Mouse (Mus musculus) forebrain, embryonic 14.5 days (tissue): ENCODE measurements at regions not wholly inside any gene's neighbourhood (a gene's known extent, or its start where the extent isn't known, plus 50 kb on each side); places are given as distances from the start of the nearest gene placed in this dataset.

ENCODE experiments used
- ATAC-seq: fragments of 200-750 bp; cut with Nextera tagmentation; 2 replicates; pipeline ENCODE4 v1.8.0; 2017; ENCODE audit warnings: mild to moderate bottlenecking, moderate library complexity
- DNase-seq: peaks from one replicate; pipeline ENCODE4 v3.0.0-alpha.2; 2015; ENCODE audit warnings: low spot score
- H3K27ac ChIP-seq: fragments of 300-500 bp; sonication (generic); 2 replicates; pipeline ENCODE4 v1.5.1; 2014; ENCODE audit warnings: low read depth, mild to moderate bottlenecking, control low read depth, low read length, moderate library complexity
- H3K27me3 ChIP-seq: fragments of 300-500 bp; sonication (generic); replicated peaks from 2 replicates; pipeline ENCODE4 v1.6.1; 2014; ENCODE audit warnings: low read length, control low read depth, mixed read lengths; ENCODE audit not compliant: control insufficient read depth, insufficient read depth
- H3K36me3 ChIP-seq: fragments of 300-500 bp; sonication (generic); 2 replicates; pipeline ENCODE4 v1.6.1; 2014; ENCODE audit warnings: low read length, control low read depth; ENCODE audit not compliant: control insufficient read depth, insufficient read depth
- H3K4me1 ChIP-seq: fragments of 300-500 bp; sonication (generic); 2 replicates; pipeline ENCODE4 v1.6.1; 2014; ENCODE audit warnings: antibody characterized with exemption, low read length, control low read depth; ENCODE audit not compliant: control insufficient read depth, insufficient read depth
- H3K4me2 ChIP-seq: fragments of 300-500 bp; sonication (generic); 2 replicates; pipeline ENCODE4 v1.6.1; 2014; ENCODE audit warnings: mild to moderate bottlenecking, control low read depth, low read length
- H3K4me3 ChIP-seq: fragments of 300-500 bp; sonication (generic); 2 replicates; pipeline ENCODE4 v1.5.1; 2014; ENCODE audit warnings: low read depth, low read length, control low read depth
- H3K9ac ChIP-seq: fragments of 300-500 bp; sonication (generic); 2 replicates; pipeline ENCODE4 v1.6.1; 2014; ENCODE audit warnings: mild to moderate bottlenecking, low read length, control low read depth, moderate library complexity
- H3K9me3 ChIP-seq: fragments of 300-500 bp; sonication (generic); replicated peaks from 2 replicates; pipeline ENCODE4 v1.6.1; 2016; ENCODE audit warnings: low read length, control low read depth, mixed read lengths; ENCODE audit not compliant: control insufficient read depth
- WGBS: fragments of 180-500 bp; shearing (Covaris S2); extraction: QIAGEN DNeasy Blood & Tissue Kit; methylation state at CpG from one replicate; pipeline ENCODE4 v1.1.7; 2014; 5-methylcytosine and 5-hydroxymethylcytosine counted together

- Histone ChIP-seq H3K36me3 (no peaks in the 10 kb centered on the region), H3K27me3 (no peaks in the 10 kb centered on the region), H3K9me3 (no peaks in the 10 kb centered on the region), H3K9ac (no peak overlapping the region), H3K27ac (no peak overlapping the region), H3K4me3 (no peak overlapping the region), H3K4me1 (no peaks in the 10 kb centered on the region), H3K4me2 (no peak overlapping the region)
- ATAC-seq (no peak), DNase-seq (no peak)
- WGBS: 89% methylated on average over 7 of the region's 7 CpGs
Measured at GRCm38 (mm10) chr15:62096778-62097177, 1174.0 kb upstream of the A1bg start.

GRCm38 (mm10) chr15:62095198-62095597 lies 1172.4 kb upstream of the A1bg start:
- no peak overlapping the region for H3K4me3 ChIP-seq
- no peaks in the 10 kb centered on the region for H3K27me3 ChIP-seq
- no peaks in the 10 kb centered on the region for H3K9me3 ChIP-seq
- H3K36me3 ChIP-seq: no peaks in the 10 kb centered on the region
- no peak overlapping the region for H3K4me2 ChIP-seq
- DNase-seq: no peak
- no peak overlapping the region for H3K27ac ChIP-seq
- no peak overlapping the region for H3K9ac ChIP-seq
- WGBS: 86% methylated on average over 3 of the region's 3 CpGs
- ATAC-seq: no peak
- no peaks in the 10 kb centered on the region for H3K4me1 ChIP-seq

GRCm38 (mm10) chr15:62093672-62094071 lies 1170.9 kb upstream of the A1bg start:
- Histone ChIP-seq H3K4me2 (no peak overlapping the region), H3K4me3 (no peak overlapping the region), H3K27me3 (no peaks in the 10 kb centered on the region), H3K27ac (no peak overlapping the region), H3K9me3 (no peaks in the 10 kb centered on the region), H3K36me3 (no peaks in the 10 kb centered on the region), H3K9ac (no peak overlapping the region), H3K4me1 (no peaks in the 10 kb centered on the region)
- DNase-seq: no peak
- WGBS: 73% methylated on average over 4 of the region's 4 CpGs
- ATAC-seq: no peak

GRCm38 (mm10) chr15:62092671-62093185 lies 1169.9 kb upstream of the A1bg start:
- Histone ChIP-seq H3K27ac (no peak overlapping the region), H3K4me2 (no peak overlapping the region), H3K9ac (no peak overlapping the region), H3K4me1 (no peaks in the 10 kb centered on the region), H3K36me3 (no peaks in the 10 kb centered on the region), H3K4me3 (no peak overlapping the region), H3K9me3 (no peaks in the 10 kb centered on the region), H3K27me3 (no peaks in the 10 kb centered on the region)
- DNase-seq (no peak), ATAC-seq (peak; percentile 37)
- 14% methylated on average over 5 of the region's 5 CpGs for WGBS

GRCm38 (mm10) chr15:62091746-62092659 lies 1169.2 kb upstream of the A1bg start:
- 57% methylated on average over 12 of the region's 12 CpGs for WGBS
- no peaks in the 10 kb centered on the region for H3K27me3 ChIP-seq
- no peak overlapping the region for H3K4me2 ChIP-seq
- H3K4me1 ChIP-seq: no peaks in the 10 kb centered on the region
- ATAC-seq (no peak), DNase-seq (no peak)
- no peak overlapping the region for H3K9ac ChIP-seq
- H3K9me3 ChIP-seq: no peaks in the 10 kb centered on the region
- no peak overlapping the region for H3K4me3 ChIP-seq
- H3K27ac ChIP-seq: no peak overlapping the region
- H3K36me3 ChIP-seq: no peaks in the 10 kb centered on the region

- no peak overlapping the region for H3K27ac ChIP-seq
- DNase-seq (no peak), ATAC-seq (no peak)
- no peaks in the 10 kb centered on the region for H3K4me1 ChIP-seq
- no peak overlapping the region for H3K9ac ChIP-seq
- H3K27me3 ChIP-seq: no peaks in the 10 kb centered on the region
- H3K9me3 ChIP-seq: no peaks in the 10 kb centered on the region
- WGBS: 90% methylated on average over 5 of the region's 5 CpGs
- no peak overlapping the region for H3K4me3 ChIP-seq
- no peak overlapping the region for H3K4me2 ChIP-seq
- H3K36me3 ChIP-seq: no peaks in the 10 kb centered on the region
Measured at GRCm38 (mm10) chr15:62091144-62091543, 1168.3 kb upstream of the A1bg start.

GRCm38 (mm10) chr15:62088341-62088740 lies 1165.5 kb upstream of the A1bg start:
- Histone ChIP-seq H3K36me3 (no peaks in the 10 kb centered on the region), H3K4me3 (no peak overlapping the region), H3K9me3 (no peaks in the 10 kb centered on the region), H3K9ac (no peak overlapping the region), H3K4me1 (no peaks in the 10 kb centered on the region), H3K27me3 (no peaks in the 10 kb centered on the region), H3K27ac (no peak overlapping the region), H3K4me2 (no peak overlapping the region)
- no peak for DNase-seq
- no peak for ATAC-seq
- 93% methylated on average over 4 of the region's 4 CpGs for WGBS

GRCm38 (mm10) chr15:62087755-62088154 lies 1164.9 kb upstream of the A1bg start:
- DNase-seq (no peak), ATAC-seq (no peak)
- H3K4me2 ChIP-seq: no peak overlapping the region
- no peaks in the 10 kb centered on the region for H3K27me3 ChIP-seq
- WGBS: 55% methylated on average over 6 of the region's 6 CpGs
- no peaks in the 10 kb centered on the region for H3K36me3 ChIP-seq
- no peaks in the 10 kb centered on the region for H3K9me3 ChIP-seq
- no peaks in the 10 kb centered on the region for H3K4me1 ChIP-seq
- H3K27ac ChIP-seq: no peak overlapping the region
- H3K4me3 ChIP-seq: no peak overlapping the region
- no peak overlapping the region for H3K9ac ChIP-seq

GRCm38 (mm10) chr15:62086037-62086436 lies 1163.2 kb upstream of the A1bg start:
- Histone ChIP-seq H3K9ac (no peak overlapping the region), H3K4me3 (no peak overlapping the region), H3K36me3 (no peaks in the 10 kb centered on the region), H3K27ac (no peak overlapping the region), H3K9me3 (no peaks in the 10 kb centered on the region), H3K4me1 (no peaks in the 10 kb centered on the region), H3K4me2 (no peak overlapping the region), H3K27me3 (no peaks in the 10 kb centered on the region)
- 84% methylated on average over 3 of the region's 3 CpGs for WGBS
- DNase-seq: no peak
- no peak for ATAC-seq
